Mouse (Mus musculus): ENCODE results near the gene Ccdc146.
A peak's percentile ranks its signal among the peaks of the same experiment; 100 is the strongest.
"Not testable (repeated sequence)": the region's sequence is repeated elsewhere in the genome, so short reads cannot be mapped to it uniquely, and the experiment has no call there.

Gene Ccdc146

GRCm38 (mm10) chr5:21331656-21332055, 92.8 kb downstream of the Ccdc146 start:
- DNase-seq (ENCODE audit: low spot score in 2 of 2): no peak

GRCm38 (mm10) chr5:21329672-21330665, 94.5 kb downstream of the Ccdc146 start:
- DNase-seq (ENCODE audit: low spot score in 2 of 2): no peak

- DNase-seq (ENCODE audit: low spot score in 2 of 2): no peak
Measured at GRCm38 (mm10) chr5:21328560-21328959, 95.9 kb downstream of the Ccdc146 start.

- DNase-seq (ENCODE audit: low spot score in 2 of 2): peak; percentile 40 to 46
Measured at GRCm38 (mm10) chr5:21326494-21326893, 98.0 kb downstream of the Ccdc146 start.

- no peak for DNase-seq (ENCODE audit: low spot score in 2 of 2)
Measured at GRCm38 (mm10) chr5:21320138-21320537, 104.3 kb downstream of the Ccdc146 start.

- DNase-seq (ENCODE audit: low spot score in 2 of 2): no peak
Measured at GRCm38 (mm10) chr5:21314696-21315095, 109.8 kb downstream of the Ccdc146 start.

- DNase-seq (ENCODE audit: low spot score in 2 of 2): no peak
Measured at GRCm38 (mm10) chr5:21307165-21307564, 117.3 kb downstream of the Ccdc146 start.

- DNase-seq (ENCODE audit: low spot score in 2 of 2): no peak
Measured at GRCm38 (mm10) chr5:21301011-21301410, 123.5 kb downstream of the Ccdc146 start.

- no peak for DNase-seq (ENCODE audit: low spot score in 2 of 2)
Measured at GRCm38 (mm10) chr5:21300058-21300457, 124.4 kb downstream of the Ccdc146 start.

GRCm38 (mm10) chr5:21299076-21299755, 125.3 kb downstream of the Ccdc146 start:
- DNase-seq (ENCODE audit: low spot score in 2 of 2): no peak

- DNase-seq (ENCODE audit: low spot score in 2 of 2): no peak
Measured at GRCm38 (mm10) chr5:21295683-21296082, 128.8 kb downstream of the Ccdc146 start.

- DNase-seq (ENCODE audit: low spot score in 2 of 2): no peak
Measured at GRCm38 (mm10) chr5:21290594-21290993, 133.9 kb downstream of the Ccdc146 start.

GRCm38 (mm10) chr5:21288658-21289435, 135.6 kb downstream of the Ccdc146 start:
- DNase-seq (ENCODE audit: low spot score in 2 of 2): no peak

- DNase-seq (ENCODE audit: low spot score in 2 of 2): no peak
Measured at GRCm38 (mm10) chr5:21283356-21284062, 141.0 kb downstream of the Ccdc146 start.

- not testable (repeated sequence) for DNase-seq (ENCODE audit: low spot score in 2 of 2)
Measured at GRCm38 (mm10) chr5:21277685-21278084, 146.8 kb downstream of the Ccdc146 start.

- DNase-seq (ENCODE audit: low spot score in 2 of 2): no peak
Measured at GRCm38 (mm10) chr5:21271386-21272354, 152.8 kb downstream of the Ccdc146 start.

GRCm38 (mm10) chr5:21270756-21271155, 153.7 kb downstream of the Ccdc146 start:
- no peak for DNase-seq (ENCODE audit: low spot score in 2 of 2)

GRCm38 (mm10) chr5:21269446-21269845, 155.0 kb downstream of the Ccdc146 start:
- no peak for DNase-seq (ENCODE audit: low spot score in 2 of 2)

- DNase-seq (ENCODE audit: low spot score in 2 of 2): no peak
Measured at GRCm38 (mm10) chr5:21267090-21267489, 157.4 kb downstream of the Ccdc146 start.

GRCm38 (mm10) chr5:21265049-21265448, 159.4 kb downstream of the Ccdc146 start:
- peak; percentile 51 to 71 for DNase-seq (ENCODE audit: low spot score in 2 of 2)

Measured in urinary bladder, adult 18-20 months (tissue).